Mouse (Mus musculus) CD8-positive naive resting alpha-beta T cell, adult 57 days (primary cell): ENCODE data around the gene Olfr1415. TPM values are rescaled to one million over a fixed set of nuclear protein-coding genes. Genes with fewer than 3 reads are reported as not detected.

Experiments
- total RNA-seq: library from RNA; stranded (reverse); gene quantifications from one replicate; pipeline ENCODE4 v1.2.4, GENCODE M21; 2023

The Olfr1415 gene
- not detected for total RNA-seq

GRCm38 (mm10) chr1:92496001-92496400 lies at the start of gene Olfr1415:
Gene Olfr1415, minus strand, starts transcription at chr1:92496101.

GRCm38 (mm10) chr1:92518561-92518960 lies 22.7 kb upstream of the Olfr1415 start, which contains the start of gene Olfr1414:
Gene Olfr1414, minus strand, starts transcription at chr1:92518661.

GRCm38 (mm10) chr1:92485013-92485412 lies 10.9 kb downstream of the Olfr1415 start, which contains the start of gene Olfr1416:
Gene Olfr1416, minus strand, starts transcription at chr1:92485113.

GRCm38 (mm10) chr1:92473165-92474041 lies 22.5 kb downstream of the Olfr1415 start, which contains the start of gene Ndufa10:
Gene Ndufa10, minus strand, starts transcription at chr1:92473860.

Other genes starting within 250 kb of the Olfr1415 start
- gene Ndufa10, start 22.2 kb downstream of the Olfr1415 start, total RNA-seq: 166 TPM
- not detected for gene Olfr1416, start 11.0 kb downstream of the Olfr1415 start, total RNA-seq
- not detected for gene Olfr1414, start 22.6 kb upstream of the Olfr1415 start, total RNA-seq
- not detected for gene Olfr1413, start 75.2 kb upstream of the Olfr1415 start, total RNA-seq
- gene Olfr1412, start 89.7 kb upstream of the Olfr1415 start, total RNA-seq: not detected
- not detected for gene Olfr1411, start 98.3 kb upstream of the Olfr1415 start, total RNA-seq
- gene Olfr1410, start 109.7 kb upstream of the Olfr1415 start, total RNA-seq: not detected
- not detected for gene Olfr12, start 121.7 kb upstream of the Olfr1415 start, total RNA-seq
- 85.1 TPM for gene Cops9, start 145.9 kb upstream of the Olfr1415 start, total RNA-seq
- gene Otos, start 152.7 kb upstream of the Olfr1415 start, total RNA-seq: not detected